Mouse (Mus musculus) stomach, embryonic 16.5 days (tissue): Measurements from ENCODE around the gene Sod1. TPM values are rescaled to one million over a fixed set of nuclear protein-coding genes. Genes with fewer than 3 reads are reported as not detected.

ENCODE experiments used
- ATAC-seq: fragments of 200-750 bp; cut with Nextera tagmentation; 2 replicates; pipeline ENCODE4 v1.8.0; 2017; ENCODE audit warnings: moderate number of reproducible peaks, moderate TSS enrichment; ENCODE audit not compliant: insufficient read depth, low FRiP score
- H3K27ac ChIP-seq: fragments of 300-500 bp; sonication (generic); 2 replicates; pipeline ENCODE4 v1.5.1; 2014; ENCODE audit warnings: low read length
- H3K27me3 ChIP-seq: fragments of 300-500 bp; sonication (generic); 2 replicates; pipeline ENCODE4 v1.6.1; 2014; ENCODE audit warnings: low read length, control low read depth, mixed read lengths; ENCODE audit not compliant: control insufficient read depth, insufficient read depth
- H3K36me3 ChIP-seq: fragments of 300-500 bp; sonication (generic); 2 replicates; pipeline ENCODE4 v1.6.1; 2014; ENCODE audit warnings: low read length; ENCODE audit not compliant: control insufficient read depth, insufficient read depth
- H3K4me1 ChIP-seq: fragments of 300-500 bp; sonication (generic); 2 replicates; pipeline ENCODE4 v1.6.1; 2014; ENCODE audit warnings: low read length, control low read depth, mixed read lengths; ENCODE audit not compliant: control insufficient read depth, insufficient read depth
- H3K4me2 ChIP-seq: fragments of 300-500 bp; sonication (generic); 2 replicates; pipeline ENCODE4 v1.6.1; 2014; ENCODE audit warnings: low read depth, low read length, mixed read lengths
- H3K4me3 ChIP-seq: fragments of 300-500 bp; sonication (generic); replicated peaks from 2 replicates; pipeline ENCODE4 v1.5.1; 2014; ENCODE audit warnings: mild to moderate bottlenecking, low read length
- H3K9ac ChIP-seq: fragments of 300-500 bp; sonication (generic); 2 replicates; pipeline ENCODE4 v1.6.1; 2014; ENCODE audit warnings: low read length
- H3K9me3 ChIP-seq: fragments of 300-500 bp; sonication (generic); replicated peaks from 2 replicates; pipeline ENCODE4 v1.6.1; 2016; ENCODE audit warnings: low read length, control low read depth; ENCODE audit not compliant: control insufficient read depth
- WGBS: fragments of 180-500 bp; shearing (Covaris S2); extraction: QIAGEN DNeasy Blood & Tissue Kit; methylation state at CpG from one replicate; pipeline ENCODE4 v1.1.7; 2014; 5-methylcytosine and 5-hydroxymethylcytosine counted together
- polyA plus RNA-seq: library from polyadenylated mRNA; unstranded; fragments of >200 nt; fragmentation: Nextera tagmentation; extraction: Ambion mirVana; gene quantifications from 2 replicates; pipeline ENCODE4 v1.2.1, GENCODE M21; 2015

Sod1 gene
- polyA plus RNA-seq: 989 and 1,059 TPM in 2 replicates

DNA sequence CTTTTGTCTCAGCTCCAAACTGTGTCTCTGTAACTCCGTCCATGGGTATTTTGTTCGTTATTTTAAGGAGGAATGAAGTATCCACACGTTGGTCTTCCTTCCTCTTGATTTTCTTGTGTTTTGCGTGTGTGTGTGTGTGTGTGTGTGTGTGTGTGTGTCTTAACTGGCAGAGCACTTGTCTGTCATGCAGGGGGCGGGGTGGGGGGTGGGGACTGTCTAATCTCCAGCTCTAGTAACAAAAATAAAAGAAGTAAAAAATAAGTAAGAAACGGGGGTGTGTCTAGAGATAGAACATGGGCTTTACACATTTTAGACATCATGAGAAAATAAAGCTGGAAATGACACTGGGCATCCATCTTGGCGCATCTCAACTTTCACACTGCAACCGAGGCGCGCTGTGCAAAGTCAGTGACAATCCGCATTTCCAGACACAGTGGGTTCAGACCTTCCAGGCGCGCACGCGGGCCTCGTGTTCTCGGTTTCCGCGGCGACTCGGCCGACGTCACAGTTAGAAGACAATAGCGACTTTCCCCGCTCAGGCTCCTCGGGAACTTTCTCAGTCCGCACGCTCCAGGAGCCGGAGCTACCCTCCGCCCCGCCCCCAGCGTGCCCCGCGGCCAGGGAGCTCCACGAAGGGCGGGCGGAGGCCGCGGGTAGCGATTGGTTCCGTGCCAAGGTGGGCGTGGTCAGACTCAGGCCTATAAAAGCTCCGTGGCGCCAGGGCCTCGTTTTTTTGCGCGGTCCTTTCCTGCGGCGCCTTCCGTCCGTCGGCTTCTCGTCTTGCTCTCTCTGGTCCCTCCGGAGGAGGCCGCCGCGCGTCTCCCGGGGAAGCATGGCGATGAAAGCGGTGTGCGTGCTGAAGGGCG is at the start of gene Sod1:
TSS of gene Sod1 (plus strand) at position 729 of the 866 bp plus-strand sequence.
- Histone ChIP-seq H3K9ac (peak within 1 kb of the TSS; percentile 91), H3K9me3 (no peaks in the 10 kb centered on the region), H3K4me1 (peaks cover 12% of the 10 kb centered on the region), H3K27me3 (no peaks in the 10 kb centered on the region), H3K27ac (peak within 1 kb of the TSS; percentile 94), H3K4me3 (peak within 1 kb of the TSS; percentile 82), H3K4me2 (peak within 1 kb of the TSS; percentile 84), H3K36me3 (peaks cover 14% of the 10 kb centered on the region)
- WGBS: 2% methylated on average over 63 of the region's 63 CpGs
- ATAC-seq: peak; percentile 96

DNA sequence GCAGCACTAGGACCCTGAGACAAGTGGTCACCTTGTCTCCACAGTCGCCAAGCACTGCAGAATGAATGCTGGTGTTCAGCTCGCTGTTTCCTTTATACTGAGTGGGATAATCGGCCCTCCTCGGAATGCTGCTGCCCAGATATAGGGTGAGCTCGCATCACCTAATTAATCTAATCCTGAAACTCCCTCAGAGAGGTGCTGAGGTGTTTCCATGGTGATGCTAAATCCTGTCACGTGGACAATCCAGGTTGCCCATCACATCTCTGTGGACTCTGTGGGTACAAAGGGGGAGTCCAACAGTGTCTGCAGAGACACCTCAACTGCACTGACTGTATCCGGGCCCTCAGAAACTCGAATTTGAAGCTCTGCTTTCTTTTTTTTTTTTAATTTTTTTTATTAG is 49.1 kb upstream of the Sod1 start:
- Histone ChIP-seq H3K27ac (no peak overlapping the region), H3K9ac (no peak overlapping the region), H3K4me3 (no peak overlapping the region), H3K4me2 (no peak overlapping the region), H3K9me3 (no peaks in the 10 kb centered on the region), H3K36me3 (no peaks in the 10 kb centered on the region), H3K4me1 (no peaks in the 10 kb centered on the region), H3K27me3 (no peaks in the 10 kb centered on the region)
- ATAC-seq: no peak
- WGBS: 56% methylated on average over 8 of the region's 8 CpGs

DNA sequence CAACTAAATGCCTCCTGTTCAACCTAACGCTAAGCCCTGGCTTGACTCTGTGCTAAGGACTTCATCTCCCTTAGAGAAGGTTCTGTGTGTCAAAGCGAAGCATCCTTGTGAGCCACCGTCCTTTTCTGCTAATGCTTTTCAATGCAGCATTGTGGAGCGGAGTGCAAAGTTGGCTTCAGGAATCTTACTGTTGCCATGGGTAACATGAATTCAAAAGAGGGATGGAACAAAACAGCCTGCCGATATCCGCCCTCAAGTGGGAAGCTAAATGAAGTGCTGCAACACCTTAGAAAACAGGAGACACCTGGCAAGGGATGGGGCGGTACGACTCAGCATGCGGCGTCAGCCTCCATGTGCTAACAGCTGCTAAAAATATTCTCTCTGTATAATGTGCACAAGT is 44.1 kb upstream of the Sod1 start:
- no peak overlapping the region for H3K27ac ChIP-seq
- no peak overlapping the region for H3K9ac ChIP-seq
- H3K4me3 ChIP-seq: no peak overlapping the region
- no peaks in the 10 kb centered on the region for H3K4me1 ChIP-seq
- H3K27me3 ChIP-seq: no peaks in the 10 kb centered on the region
- no peaks in the 10 kb centered on the region for H3K9me3 ChIP-seq
- ATAC-seq: no peak
- no peaks in the 10 kb centered on the region for H3K36me3 ChIP-seq
- no peak overlapping the region for H3K4me2 ChIP-seq
- 46% methylated on average over 10 of the region's 10 CpGs for WGBS

DNA sequence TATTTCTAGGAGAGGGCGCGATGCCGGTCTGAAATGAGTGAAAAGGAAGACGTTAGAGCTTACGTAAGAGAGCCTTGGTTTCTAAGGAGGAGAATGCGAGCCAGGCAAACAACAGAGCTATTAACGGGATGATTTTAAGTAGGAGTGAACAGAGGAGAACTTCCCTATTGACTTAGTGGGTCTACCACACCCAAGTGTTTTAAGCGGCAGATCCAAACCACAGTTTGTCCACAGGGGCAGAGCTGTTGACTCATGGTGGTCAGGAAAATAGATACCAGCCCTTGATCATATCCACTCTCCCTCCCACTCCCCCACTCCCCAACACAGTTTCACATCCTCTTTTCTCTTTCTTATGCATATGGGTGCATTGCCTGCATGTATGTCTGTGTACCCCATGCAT is 43.1 kb upstream of the Sod1 start:
- Histone ChIP-seq H3K27me3 (no peaks in the 10 kb centered on the region), H3K4me1 (no peaks in the 10 kb centered on the region), H3K27ac (no peak overlapping the region), H3K36me3 (no peaks in the 10 kb centered on the region), H3K4me2 (no peak overlapping the region), H3K9me3 (no peaks in the 10 kb centered on the region), H3K4me3 (no peak overlapping the region), H3K9ac (no peak overlapping the region)
- ATAC-seq: no peak
- WGBS: 57% methylated on average over 8 of the region's 8 CpGs

DNA sequence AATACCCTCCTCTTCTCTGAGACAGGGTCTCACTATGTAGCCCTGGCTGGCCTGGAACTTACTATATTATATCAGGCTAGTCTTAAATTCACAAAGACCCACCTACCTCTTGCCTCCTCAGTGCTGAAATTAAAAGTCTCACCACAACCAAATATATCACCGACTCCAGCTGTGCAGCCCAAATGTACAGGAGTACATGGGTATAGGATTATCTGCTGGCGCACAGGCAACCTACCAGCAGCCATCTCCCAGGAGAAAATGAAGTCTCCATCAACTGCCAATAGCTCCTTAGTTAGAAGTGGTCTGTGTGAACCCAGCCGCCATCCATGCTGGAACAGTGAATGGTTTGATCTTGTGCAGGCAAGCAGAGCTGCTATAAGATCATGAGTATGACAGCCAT is 42.1 kb upstream of the Sod1 start:
- Histone ChIP-seq H3K4me2 (no peak overlapping the region), H3K27me3 (no peaks in the 10 kb centered on the region), H3K9me3 (no peaks in the 10 kb centered on the region), H3K4me3 (no peak overlapping the region), H3K36me3 (no peaks in the 10 kb centered on the region), H3K4me1 (no peaks in the 10 kb centered on the region), H3K27ac (no peak overlapping the region), H3K9ac (no peak overlapping the region)
- WGBS: 95% methylated on average over 3 of the region's 3 CpGs
- ATAC-seq: no peak

DNA sequence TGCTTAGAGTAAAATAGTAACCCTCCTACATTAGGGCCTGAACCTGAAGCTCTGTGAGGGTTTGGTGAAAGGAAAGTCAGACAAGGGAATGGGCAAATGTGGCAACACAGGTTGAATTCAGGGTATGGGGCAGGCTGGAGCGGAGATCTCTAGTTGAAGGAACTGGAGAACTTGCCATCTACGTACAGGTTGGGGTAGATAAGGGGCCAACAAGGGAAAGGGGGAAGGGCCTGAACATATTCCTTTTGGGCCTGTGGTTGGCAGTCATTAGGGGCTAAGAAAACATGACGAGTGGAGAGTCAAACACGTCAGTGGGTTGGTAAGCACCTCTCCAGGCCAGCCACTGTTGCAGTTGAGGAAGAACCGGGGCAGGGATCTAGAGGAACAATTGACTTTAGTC is 40.7 kb upstream of the Sod1 start:
- WGBS: 72% methylated on average over 5 of the region's 5 CpGs
- no peaks in the 10 kb centered on the region for H3K4me1 ChIP-seq
- H3K4me3 ChIP-seq: no peak overlapping the region
- no peaks in the 10 kb centered on the region for H3K27me3 ChIP-seq
- no peak overlapping the region for H3K4me2 ChIP-seq
- H3K36me3 ChIP-seq: no peaks in the 10 kb centered on the region
- no peak for ATAC-seq
- H3K27ac ChIP-seq: no peak overlapping the region
- no peak overlapping the region for H3K9ac ChIP-seq
- no peaks in the 10 kb centered on the region for H3K9me3 ChIP-seq

DNA sequence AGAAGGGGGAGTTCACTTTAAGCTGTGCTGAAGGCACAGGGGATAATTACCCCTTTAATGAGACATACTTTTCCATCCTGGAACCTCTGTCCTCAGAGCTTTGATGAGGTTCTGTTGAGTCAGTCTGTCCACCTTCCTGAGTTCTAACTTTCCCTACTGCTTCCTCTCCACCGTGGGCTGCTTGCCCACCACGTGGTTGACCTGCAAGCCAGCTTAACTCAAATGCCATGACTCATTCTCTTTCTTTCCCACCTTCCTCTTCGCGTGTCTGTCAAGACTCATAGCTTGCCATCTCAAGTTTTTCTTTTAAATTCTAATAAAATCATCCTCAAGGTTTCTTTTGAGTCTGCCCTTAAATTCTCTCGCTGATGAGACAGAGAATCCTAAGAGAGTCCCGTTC is 39.6 kb upstream of the Sod1 start:
- peak overlapping the region; percentile 38 for H3K27ac ChIP-seq
- H3K9me3 ChIP-seq: no peaks in the 10 kb centered on the region
- H3K4me1 ChIP-seq: no peaks in the 10 kb centered on the region
- no peaks in the 10 kb centered on the region for H3K27me3 ChIP-seq
- ATAC-seq: no peak
- H3K4me2 ChIP-seq: no peak overlapping the region
- no peaks in the 10 kb centered on the region for H3K36me3 ChIP-seq
- H3K4me3 ChIP-seq: no peak overlapping the region
- H3K9ac ChIP-seq: no peak overlapping the region
- WGBS: 72% methylated on average over 6 of the region's 6 CpGs

DNA sequence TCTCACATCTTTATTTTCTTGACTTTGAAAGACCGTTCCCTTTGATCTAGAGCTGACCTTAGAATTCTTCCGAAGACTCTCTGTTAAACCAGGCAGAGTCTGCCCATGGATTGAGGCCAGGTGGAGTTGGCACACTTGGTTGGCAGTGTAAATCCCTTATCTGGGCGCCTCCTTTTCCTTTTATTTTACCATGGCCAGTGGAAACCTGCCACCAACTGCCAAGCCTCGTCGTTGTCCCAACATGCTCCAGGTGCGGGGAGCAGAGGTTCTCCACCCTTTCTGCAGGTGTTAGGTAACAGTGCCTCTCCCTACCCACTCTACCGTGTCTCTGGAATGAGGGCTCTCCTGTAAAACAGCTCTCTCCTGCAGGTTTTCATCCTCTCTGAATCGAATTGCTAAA is 38.9 kb upstream of the Sod1 start:
- H3K9ac ChIP-seq: no peak overlapping the region
- H3K27me3 ChIP-seq: no peaks in the 10 kb centered on the region
- no peaks in the 10 kb centered on the region for H3K36me3 ChIP-seq
- peak overlapping the region; percentile 38; the same call in 1 of the 2 replicates for H3K27ac ChIP-seq
- no peak overlapping the region for H3K4me3 ChIP-seq
- peak; percentile 57; the same call in 1 of the 2 replicates for ATAC-seq
- H3K4me2 ChIP-seq: no peak overlapping the region
- no peaks in the 10 kb centered on the region for H3K4me1 ChIP-seq
- WGBS: 73% methylated on average over 8 of the region's 8 CpGs
- H3K9me3 ChIP-seq: no peaks in the 10 kb centered on the region

DNA sequence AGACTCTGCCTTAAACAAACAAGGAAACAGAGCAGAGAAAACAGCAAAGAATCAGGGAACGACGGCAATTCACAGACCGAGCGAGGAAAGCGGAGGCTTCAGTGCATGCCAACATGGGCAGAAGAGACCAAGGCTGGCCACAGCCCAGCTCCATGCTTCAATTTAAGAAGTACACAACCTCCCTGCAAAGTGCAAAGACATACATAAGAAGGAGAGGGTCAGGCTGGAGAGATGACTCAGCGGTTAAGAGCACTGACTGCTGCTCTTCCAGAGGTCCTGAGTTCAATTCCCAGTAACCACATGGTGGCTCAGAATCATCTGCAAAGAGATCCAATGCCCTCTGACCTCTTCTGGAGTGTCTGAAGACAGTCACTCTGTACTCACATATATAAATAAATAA is 36.4 kb upstream of the Sod1 start:
- Histone ChIP-seq H3K4me1 (no peaks in the 10 kb centered on the region), H3K4me2 (no peak overlapping the region), H3K9me3 (no peaks in the 10 kb centered on the region), H3K27me3 (no peaks in the 10 kb centered on the region), H3K27ac (no peak overlapping the region), H3K4me3 (no peak overlapping the region), H3K36me3 (no peaks in the 10 kb centered on the region), H3K9ac (no peak overlapping the region)
- WGBS: 75% methylated on average over 6 of the region's 6 CpGs
- no peak for ATAC-seq
